In the genomic region with DNA sequence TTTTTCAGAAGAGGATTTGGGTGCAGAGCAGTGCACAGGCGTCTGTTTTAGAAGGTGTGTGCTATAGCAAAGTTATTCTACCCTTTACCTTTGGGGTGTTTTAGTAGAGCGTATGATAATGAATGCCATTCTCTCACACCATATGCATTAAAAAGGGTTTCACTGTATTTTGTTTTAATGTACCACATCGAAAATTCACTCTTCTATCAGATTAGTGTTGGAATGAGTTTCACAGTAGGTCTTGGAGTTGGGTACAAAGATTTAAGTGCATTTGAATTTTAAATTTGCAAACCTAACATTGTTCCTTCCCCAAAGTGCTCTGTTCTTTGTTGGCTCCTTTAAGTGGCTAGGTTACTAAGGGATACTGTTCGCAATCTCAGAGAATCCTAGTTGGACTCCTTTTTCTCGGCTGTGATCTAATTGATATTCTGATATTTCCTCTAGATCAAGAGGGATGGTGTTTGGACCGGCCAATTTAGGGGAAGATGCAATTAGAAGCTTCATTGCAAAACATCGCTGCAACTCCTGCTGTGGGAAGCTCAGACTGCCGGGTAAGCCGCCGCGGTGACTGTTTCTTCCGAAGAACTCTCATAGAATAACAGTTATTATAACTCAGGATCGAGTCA, we compare ENCODE assay signal across 8 mouse cellular contexts.
A peak's percentile ranks its signal among the peaks of the same experiment; 100 is the strongest.
DNase-seq lines count a peak whose midpoint lies in the region; ATAC-seq and TF ChIP-seq lines count a peak whose summit lies in the region.

No protein-coding gene starts in this region.

- H3K4me1 ChIP-seq in kidney, postnatal 0 days (replicated peaks; ENCODE audit: insufficient read depth, low read length), result no peaks in the 10 kb centered on the region
- peaks cover 25% of the 10 kb centered on the region for H3K4me1 ChIP-seq in forebrain, embryonic 13.5 days
- H3K4me1 ChIP-seq in neural tube, embryonic 13.5 days (replicated peaks), result peaks cover 22% of the 10 kb centered on the region
- no peaks in the 10 kb centered on the region for H3K4me1 ChIP-seq in lung, adult 2 months (ENCODE audit: control insufficient read depth, insufficient read depth, low read length)

- no peaks in the 10 kb centered on the region for H3K9me3 ChIP-seq in kidney, postnatal 0 days (replicated peaks; ENCODE audit: low read length)
- no peaks in the 10 kb centered on the region for H3K9me3 ChIP-seq in forebrain, embryonic 13.5 days (replicated peaks)
- H3K9me3 ChIP-seq in neural tube, embryonic 13.5 days, result no peaks in the 10 kb centered on the region

- no peak for ATAC-seq in kidney, postnatal 0 days (replicated peaks; ENCODE audit: low FRiP score, low read depth)
- ATAC-seq in forebrain, embryonic 13.5 days, result peak; percentile 85
- peak; percentile 77 for ATAC-seq in neural tube, embryonic 13.5 days (ENCODE audit: low read depth)

- H3K36me3 ChIP-seq in kidney, postnatal 0 days (ENCODE audit: insufficient read depth, low read length), result no peaks in the 10 kb centered on the region
- H3K36me3 ChIP-seq in forebrain, embryonic 13.5 days (ENCODE audit: poor library complexity, severe bottlenecking), result no peaks in the 10 kb centered on the region
- no peaks in the 10 kb centered on the region for H3K36me3 ChIP-seq in neural tube, embryonic 13.5 days

- TF ChIP-seq POLR2A in lung, adult 2 months (IDR thresholded peaks at IDR 0.05; ENCODE audit: borderline replicate concordance, extremely low read depth, low read depth, low read length), result no peak

- no peak overlapping the region for H3K9ac ChIP-seq in kidney, postnatal 0 days (ENCODE audit: low read depth, low read length)
- H3K9ac ChIP-seq in forebrain, embryonic 13.5 days, result peak overlapping the region; percentile 47
- H3K9ac ChIP-seq in neural tube, embryonic 13.5 days, result peak overlapping the region; percentile 61

- no peak overlapping the region for H3K27ac ChIP-seq in kidney, postnatal 0 days
- peak overlapping the region; percentile 82 for H3K27ac ChIP-seq in forebrain, embryonic 13.5 days
- H3K27ac ChIP-seq in neural tube, embryonic 13.5 days (replicated peaks), result peak overlapping the region; percentile 80

- H3K27me3 ChIP-seq in kidney, postnatal 0 days (ENCODE audit: insufficient read depth, low read length), result no peaks in the 10 kb centered on the region
- no peaks in the 10 kb centered on the region for H3K27me3 ChIP-seq in forebrain, embryonic 13.5 days
- H3K27me3 ChIP-seq in neural tube, embryonic 13.5 days, result no peaks in the 10 kb centered on the region

- no peak for TF ChIP-seq CTCF in kidney, postnatal 0 days (IDR thresholded peaks at IDR 0.05; ENCODE audit: low read depth)
- no peak for TF ChIP-seq CTCF in lung, adult 2 months (IDR thresholded peaks at IDR 0.05; ENCODE audit: insufficient read depth, low read length)

- peak overlapping the region; percentile 34 for H3K4me2 ChIP-seq in kidney, postnatal 0 days (ENCODE audit: low read length)
- peak overlapping the region; percentile 62 for H3K4me2 ChIP-seq in forebrain, embryonic 13.5 days
- H3K4me2 ChIP-seq in neural tube, embryonic 13.5 days, result peak overlapping the region; percentile 63

- 33% methylated on average over 13 of the region's 13 CpGs for WGBS in kidney, postnatal 0 days
- WGBS in forebrain, embryonic 13.5 days, result 3% methylated on average over 13 of the region's 13 CpGs
- 7% methylated on average over 13 of the region's 13 CpGs for WGBS in neural tube, embryonic 13.5 days
- 43% methylated on average over 13 of the region's 13 CpGs for WGBS in lung, adult 2 months

- DNase-seq in kidney, postnatal 0 days (ENCODE audit: low spot score), result no peak
- no peak for DNase-seq in kidney, adult 11 months
- peak; percentile 32 to 69 for DNase-seq in layer of hippocampus, postnatal 14 days (ENCODE audit: low spot score in 2 of 2)
- DNase-seq in adrenal gland, adult 18-20 months (ENCODE audit: low spot score in 2 of 2), result no peak
- DNase-seq in lung, adult 2 months, result no peak
- no peak for DNase-seq in ovary, postnatal 14 days (ENCODE audit: low spot score)

- H3K4me3 ChIP-seq in kidney, postnatal 0 days (replicated peaks; ENCODE audit: low read depth, low read length), result peak overlapping the region; percentile 6; the same call in 1 of the 2 replicates
- H3K4me3 ChIP-seq in forebrain, embryonic 13.5 days, result peak overlapping the region; percentile 34
- peak overlapping the region; percentile 36 for H3K4me3 ChIP-seq in neural tube, embryonic 13.5 days
- no peak overlapping the region for H3K4me3 ChIP-seq in lung, adult 2 months (replicated peaks; ENCODE audit: extremely low read depth, low read depth, low read length)

Comparison
In these comparisons a context has a peak if more than half of its experiments do, and no peak if none do; other contexts are left out.
1. DNase-seq: peak in layer of hippocampus, postnatal 14 days (2 of 2); none in kidney, postnatal 0 days (single experiment), kidney, adult 11 months (single experiment), adrenal gland, adult 18-20 months (0 of 2), lung, adult 2 months (single experiment) and ovary, postnatal 14 days (single experiment).
2. Peak in every context shown above with its lines, with median percentiles within 50 percentile points of each other: H3K4me2 ChIP-seq.